Mouse (Mus musculus) testis, postnatal 14 days (tissue): ENCODE data around the gene Bdp1.
A peak's percentile ranks its signal among the peaks of the same experiment; 100 is the strongest.

Experiments
- DNase-seq: peaks from one replicate; pipeline ENCODE4 v3.0.0; 2021; ENCODE audit warnings: low spot score

The Bdp1 gene

GRCm38 (mm10) chr13:100103748-100104254, at the start of gene Bdp1:
Gene Bdp1 (minus strand): TSS chr13:100104070.
- peak; percentile 93 for DNase-seq

GRCm38 (mm10) chr13:100152659-100153058, 48.8 kb upstream of the Bdp1 start:
- no peak for DNase-seq

- no peak for DNase-seq
Measured at GRCm38 (mm10) chr13:100141646-100142314, 37.9 kb upstream of the Bdp1 start.

GRCm38 (mm10) chr13:100125258-100125643, 21.4 kb upstream of the Bdp1 start:
- DNase-seq = no peak

GRCm38 (mm10) chr13:100124423-100125257, 20.8 kb upstream of the Bdp1 start, which contains the start of gene Smn1:
Gene Smn1 (plus strand): TSS chr13:100124852.
- DNase-seq = peak; percentile 92

DNA sequence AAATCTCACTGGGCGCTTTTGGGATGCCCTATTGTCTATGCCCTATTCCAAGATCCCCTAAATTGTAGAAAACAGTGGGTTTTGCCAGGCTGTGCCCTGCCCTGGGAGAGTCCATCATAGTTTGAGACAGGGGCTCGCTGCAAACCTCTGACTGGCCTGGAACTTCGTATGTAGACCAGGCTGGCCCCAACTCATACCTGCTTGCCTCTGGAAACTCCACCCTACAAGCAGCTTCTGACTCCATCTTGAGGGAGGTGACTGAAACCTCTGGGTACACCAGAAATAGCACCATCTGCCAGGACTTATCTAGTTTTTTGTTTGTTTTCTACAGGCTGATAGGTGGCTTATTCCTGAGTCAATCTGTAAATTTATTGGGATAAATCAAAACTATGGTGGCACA, 20.1 kb upstream of the Bdp1 start:
- no peak for DNase-seq

- DNase-seq = no peak
Measured at GRCm38 (mm10) chr13:100112218-100112972, 8.5 kb upstream of the Bdp1 start.

DNA sequence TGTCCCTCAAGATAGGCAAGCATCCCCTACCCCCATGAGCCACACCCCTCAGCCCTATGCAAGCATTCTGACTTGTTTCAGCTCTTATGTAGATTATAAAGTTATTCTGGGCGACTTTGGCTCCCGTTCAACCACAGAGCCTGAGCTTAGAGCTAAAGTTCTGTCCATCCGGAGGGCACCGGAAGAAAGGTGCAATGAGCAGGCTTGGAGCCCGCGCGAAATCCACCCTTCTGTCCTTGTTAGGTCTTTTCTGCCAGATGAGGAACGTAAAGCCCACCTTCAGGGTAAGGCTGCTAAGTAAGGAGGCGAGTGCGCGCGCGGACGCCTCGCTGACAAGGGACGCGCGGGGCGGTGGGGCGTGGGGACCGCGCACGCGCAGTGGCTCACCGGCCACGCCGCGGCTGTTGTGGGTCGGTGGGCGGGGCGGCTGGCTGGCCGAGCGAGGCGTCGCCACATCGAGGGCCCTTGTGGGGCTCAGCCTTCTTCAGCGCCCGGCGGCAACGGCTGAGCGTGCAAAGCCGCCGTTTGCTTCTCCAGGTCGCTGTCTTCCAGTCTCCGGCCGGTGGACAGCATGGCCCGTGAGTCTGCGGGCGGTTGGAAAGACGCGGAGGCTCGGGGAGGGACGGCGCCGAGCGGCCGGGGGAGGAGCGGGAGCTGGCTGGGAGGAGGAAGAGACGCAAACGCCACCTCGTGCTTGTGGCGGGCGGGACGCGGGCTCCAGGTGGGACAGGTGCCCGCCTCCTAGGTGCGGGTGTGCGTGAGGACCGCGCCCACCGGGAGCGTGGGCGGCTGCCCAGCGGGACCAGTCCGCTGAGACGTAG, 4.0 kb upstream of the Bdp1 start, which contains the start of gene Serf1:
Serf1 (plus strand) TSS at position 361 of the 821 bp plus-strand sequence.
- peak; percentile 86 for DNase-seq

GRCm38 (mm10) chr13:100103052-100103658, 715 bp downstream of the Bdp1 start:
- DNase-seq = no peak

DNA sequence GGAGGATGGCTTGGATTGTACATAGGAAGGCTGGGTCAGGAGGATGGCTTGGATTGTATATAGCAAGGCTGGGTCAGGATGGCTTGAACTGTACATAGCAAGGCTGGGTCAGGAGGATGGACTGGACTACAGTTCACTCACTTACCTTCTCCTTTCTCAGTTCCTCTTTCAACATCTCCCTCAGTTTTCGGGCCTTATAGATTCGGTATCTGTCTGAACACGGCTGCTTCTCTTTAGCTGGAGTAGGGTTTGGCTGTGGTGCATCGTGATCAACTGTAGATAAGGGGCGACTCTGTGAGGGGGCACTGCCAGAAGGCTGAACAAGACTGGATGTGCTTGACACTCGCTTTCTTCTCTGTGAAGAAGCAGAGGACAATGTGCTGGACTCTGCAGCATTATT, 5.1 kb downstream of the Bdp1 start:
- no peak for DNase-seq

- DNase-seq = no peak
Measured at GRCm38 (mm10) chr13:100071473-100071872, 32.4 kb downstream of the Bdp1 start.

DNA sequence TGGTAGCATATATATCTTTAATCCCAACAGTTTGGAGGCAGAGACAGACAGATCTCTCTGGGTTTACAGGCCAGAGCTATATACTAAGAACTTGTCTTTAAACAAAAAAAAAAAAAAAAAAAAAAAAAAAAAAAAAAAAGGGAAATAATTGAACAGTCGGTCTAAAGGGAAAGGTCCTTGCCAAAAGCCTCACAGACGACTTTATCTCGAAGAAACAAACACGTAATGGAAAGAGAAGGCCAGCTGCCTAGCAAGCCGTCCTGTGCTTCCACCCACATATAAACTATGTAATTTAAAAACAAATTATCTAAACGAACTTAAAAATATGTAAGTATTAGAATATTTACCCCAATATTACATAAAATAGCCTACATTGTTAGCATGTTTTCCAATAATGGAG, 36.0 kb downstream of the Bdp1 start:
- no peak for DNase-seq

GRCm38 (mm10) chr13:100063936-100064335, 39.9 kb downstream of the Bdp1 start:
- DNase-seq = no peak

GRCm38 (mm10) chr13:100057738-100058137, 46.1 kb downstream of the Bdp1 start:
- peak; percentile 15 for DNase-seq

DNA sequence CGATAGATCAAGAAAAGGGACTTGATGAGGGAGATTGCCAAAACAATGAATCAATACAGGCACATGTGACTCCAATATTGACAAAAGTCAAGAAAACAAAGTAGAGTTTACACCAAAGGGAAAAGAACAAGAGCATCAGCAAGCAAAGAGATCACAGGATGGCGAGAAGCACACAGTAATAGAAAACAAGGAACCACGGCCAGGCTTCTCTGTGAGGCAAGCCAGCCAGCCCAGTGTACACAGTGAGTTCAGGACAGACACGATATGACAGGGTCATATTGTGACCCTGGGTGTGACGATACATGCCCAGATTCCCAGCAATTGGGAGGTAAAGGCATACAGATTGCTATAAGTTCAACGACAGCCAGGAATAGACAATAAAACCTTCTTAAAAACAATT, 77.9 kb downstream of the Bdp1 start:
- no peak for DNase-seq

DNA sequence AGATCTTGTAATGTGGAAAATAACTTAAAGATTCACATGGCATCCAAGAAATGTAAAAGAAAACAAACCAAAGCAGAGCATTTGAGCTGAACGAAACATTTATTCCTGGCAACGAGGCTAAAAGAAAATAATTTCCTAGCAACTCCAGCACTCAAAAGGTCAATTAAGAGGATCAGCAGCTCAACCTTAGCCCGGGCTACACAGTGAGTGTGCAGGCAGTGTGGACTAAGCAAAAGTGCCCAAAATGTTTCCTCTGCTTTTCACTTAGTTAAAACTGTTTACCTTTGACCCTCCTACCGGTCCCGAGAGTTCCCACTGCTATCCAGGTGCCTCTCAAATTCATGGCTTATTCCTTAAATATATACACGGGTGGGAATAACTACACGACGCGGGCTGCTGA, 87.0 kb downstream of the Bdp1 start:
- DNase-seq = no peak

DNA sequence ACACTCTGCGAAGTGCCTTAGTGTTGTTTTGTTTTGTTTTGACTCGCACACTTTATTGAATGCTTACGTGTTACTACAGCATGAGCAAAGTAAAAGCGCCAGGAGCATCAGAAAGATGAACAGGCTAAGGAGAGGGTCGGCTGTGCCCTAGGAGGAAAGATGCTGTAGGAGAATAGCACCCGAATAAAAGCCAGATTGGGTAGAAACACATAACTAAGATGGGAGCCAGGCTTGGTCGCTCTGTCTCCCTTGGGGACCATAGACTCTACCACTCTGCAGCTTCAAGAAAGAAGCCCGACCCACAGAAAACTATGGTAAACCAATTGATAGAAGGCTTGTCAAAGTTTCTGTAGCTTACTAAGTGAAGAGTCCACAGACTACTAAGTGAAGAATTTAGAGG, 87.9 kb downstream of the Bdp1 start:
- DNase-seq = no peak

DNA sequence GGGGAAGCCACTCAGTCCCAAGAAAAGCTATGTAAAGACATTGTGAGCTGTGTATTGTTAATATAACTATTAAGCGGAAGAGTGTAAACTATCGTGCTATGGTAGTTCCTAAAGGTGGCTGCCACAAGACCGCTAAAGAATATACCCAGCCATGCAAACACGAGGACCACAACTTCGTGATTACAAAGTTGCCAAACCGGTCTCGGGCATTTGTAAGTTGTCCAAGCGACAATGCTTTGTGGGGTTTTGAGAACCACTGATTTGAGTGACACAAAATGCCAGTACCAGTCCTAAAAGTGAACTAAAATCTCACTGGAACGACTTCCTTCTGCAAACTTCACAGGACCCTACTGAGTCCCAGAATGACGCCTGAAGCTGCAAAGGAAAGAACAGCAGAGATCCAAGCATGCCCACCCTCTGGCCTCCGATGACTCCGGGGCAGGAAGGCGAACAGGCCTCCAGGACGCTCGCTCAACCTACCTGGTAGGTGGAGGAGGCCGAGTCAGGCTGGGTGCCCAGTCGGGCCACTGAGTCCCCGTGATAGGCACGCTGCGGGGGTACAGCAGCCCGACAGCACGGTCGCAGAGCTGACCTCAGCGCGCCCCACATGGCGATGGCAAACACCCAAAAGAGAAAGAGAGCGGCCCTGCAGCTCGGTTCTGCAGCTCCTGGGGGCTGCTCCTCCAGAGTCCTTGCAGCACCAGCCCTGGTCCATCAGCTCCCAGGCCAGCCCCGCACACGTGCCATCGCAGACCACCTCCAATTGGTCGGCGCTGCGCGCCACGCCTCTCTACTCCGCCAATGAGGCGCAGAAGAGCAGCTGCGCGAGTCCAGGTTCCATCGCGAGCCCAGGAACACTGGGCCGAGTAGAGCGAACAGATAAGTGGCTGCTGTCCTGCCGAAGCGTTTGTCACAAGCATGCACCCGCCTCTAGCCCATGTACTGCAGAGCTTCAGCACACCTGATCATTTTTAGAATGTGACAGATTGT, 88.7 kb downstream of the Bdp1 start, which contains the start of gene Mccc2:
Mccc2 (minus strand) TSS at position 734 of the 990 bp plus-strand sequence.
- DNase-seq = peak; percentile 82

DNA sequence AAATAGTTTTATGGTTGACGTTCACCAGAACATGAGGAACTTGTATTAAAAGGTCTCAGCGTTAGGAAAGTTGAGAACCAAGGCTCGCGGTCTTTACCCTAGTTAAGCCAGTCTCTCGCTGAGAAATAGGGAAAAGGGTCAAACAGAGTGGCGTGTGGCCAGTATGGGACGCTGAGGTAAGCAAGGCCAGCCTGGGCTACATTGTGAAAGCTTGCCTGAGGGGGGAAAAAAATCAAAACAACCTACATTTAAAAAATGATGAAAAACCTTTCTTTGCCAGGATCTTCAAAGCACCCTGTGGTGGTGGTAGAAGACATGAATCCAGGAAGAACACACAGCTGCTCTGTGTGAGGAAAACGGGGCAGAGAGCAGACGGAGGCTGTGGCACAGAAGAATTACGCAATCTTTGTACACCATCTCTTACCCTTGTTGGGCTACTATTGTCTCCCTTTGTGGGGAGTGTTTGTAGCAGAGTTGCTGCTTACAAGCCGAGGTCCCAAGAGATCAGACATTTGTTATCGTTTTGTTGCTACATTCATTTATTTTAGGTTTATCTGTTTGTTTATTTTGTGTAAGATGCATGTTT, 97.9 kb downstream of the Bdp1 start:
- no peak for DNase-seq
